Mouse (Mus musculus): ENCODE data around the gene Mfap3. TPM values are rescaled to one million over a fixed set of nuclear protein-coding genes. Genes with fewer than 3 reads are reported as not detected.

The Mfap3 gene
- polyA plus RNA-seq (2012; rRNA removed) = 18.7 and 34.1 TPM in 2 replicates

GRCm38 (mm10) chr11:57518091-57518750 is at the start of gene Mfap3, which contains the start of gene Fam114a2:
Gene Mfap3, plus strand, starts transcription at chr11:57518664.
Gene Fam114a2, minus strand, starts transcription at chr11:57518617.

Other genes starting within 250 kb of the Mfap3 start
- gene Fam114a2, start within 50 bp of the Mfap3 start, polyA plus RNA-seq (2012; rRNA removed) = 58.2 and 58.6 TPM in 2 replicates
- gene Galnt10, start 126.8 kb downstream of the Mfap3 start, polyA plus RNA-seq (2012; rRNA removed) = 13.1 and 15.4 TPM in 2 replicates